Mouse (Mus musculus) liver, postnatal 0 days (tissue): ENCODE data around the gene Pex11b. TPM values are rescaled to one million over a fixed set of nuclear protein-coding genes. Genes with fewer than 3 reads are reported as not detected.
"Not testable (repeated sequence)": the region's sequence is repeated elsewhere in the genome, so short reads cannot be mapped to it uniquely, and the experiment has no call there.

Experiments used
- ATAC-seq: fragments of 200-750 bp; cut with Nextera tagmentation; 2 replicates; pipeline ENCODE4 v1.8.0; 2017; ENCODE audit warnings: mild to moderate bottlenecking, moderate library complexity
- DNase-seq: peaks from one replicate; pipeline ENCODE4 v3.0.0-alpha.2; 2016
- H3K27ac ChIP-seq: fragments of 300-500 bp; sonication (generic); 2 replicates; pipeline ENCODE4 v1.5.1; 2014; ENCODE audit warnings: antibody characterized with exemption, moderate library complexity, mild to moderate bottlenecking, low read depth
- H3K27me3 ChIP-seq: fragments of 300-500 bp; sonication (generic); 2 replicates; pipeline ENCODE4 v1.6.1; 2014; ENCODE audit warnings: low read length, control low read depth, mixed read lengths; ENCODE audit not compliant: insufficient read depth
- H3K36me3 ChIP-seq: fragments of 300-500 bp; sonication (generic); replicated peaks from 2 replicates; pipeline ENCODE4 v1.6.1; 2014; ENCODE audit warnings: mild to moderate bottlenecking, control low read depth, low read length, moderate library complexity, mixed read lengths; ENCODE audit not compliant: insufficient read depth
- H3K4me1 ChIP-seq: fragments of 300-500 bp; sonication (generic); 2 replicates; pipeline ENCODE4 v1.6.1; 2014; ENCODE audit warnings: antibody characterized with exemption, mild to moderate bottlenecking, control low read depth; ENCODE audit not compliant: insufficient read depth
- H3K4me2 ChIP-seq: fragments of 300-500 bp; sonication (generic); 2 replicates; pipeline ENCODE4 v1.6.1; 2014; ENCODE audit warnings: low read depth, mild to moderate bottlenecking, low read length, moderate library complexity, mixed read lengths
- H3K4me3 ChIP-seq: fragments of 300-500 bp; sonication (generic); 2 replicates; pipeline ENCODE4 v1.5.1; 2014; ENCODE audit warnings: low read depth, low read length
- H3K9ac ChIP-seq: fragments of 300-500 bp; sonication (generic); replicated peaks from 2 replicates; pipeline ENCODE4 v1.6.1; 2014; ENCODE audit warnings: mild to moderate bottlenecking, moderate library complexity
- H3K9me3 ChIP-seq: fragments of 300-500 bp; sonication (generic); 2 replicates; pipeline ENCODE4 v1.6.1; 2016; ENCODE audit warnings: mild to moderate bottlenecking, control low read depth, low read length, mixed read lengths
- CTCF ChIP-seq: sonication (generic); IDR thresholded peaks from 2 replicates; pipeline ENCODE4 v1.5.1; 2016; ENCODE audit warnings: antibody characterized with exemption, low read depth
- EP300 ChIP-seq: IDR thresholded peaks from 2 replicates; pipeline ENCODE4 v1.6.1; 2016; ENCODE audit warnings: antibody characterized with exemption, low read depth, mild to moderate bottlenecking
- WGBS: fragments of 180-500 bp; shearing (Covaris S2); extraction: QIAGEN DNeasy Blood & Tissue Kit; methylation state at CpG from one replicate; pipeline ENCODE4 v1.1.7; 2014; ENCODE audit not compliant: insufficient replicate concordance; 5-methylcytosine and 5-hydroxymethylcytosine counted together
- polyA plus RNA-seq: library from polyadenylated mRNA; unstranded; fragments of >200 nt; fragmentation: Nextera tagmentation; extraction: Ambion mirVana; gene quantifications from 2 replicates; pipeline ENCODE4 v1.2.1, GENCODE M21; 2015

Pex11b gene
- polyA plus RNA-seq, 1 experiment from 2014 or later: 24.4 TPM

DNA sequence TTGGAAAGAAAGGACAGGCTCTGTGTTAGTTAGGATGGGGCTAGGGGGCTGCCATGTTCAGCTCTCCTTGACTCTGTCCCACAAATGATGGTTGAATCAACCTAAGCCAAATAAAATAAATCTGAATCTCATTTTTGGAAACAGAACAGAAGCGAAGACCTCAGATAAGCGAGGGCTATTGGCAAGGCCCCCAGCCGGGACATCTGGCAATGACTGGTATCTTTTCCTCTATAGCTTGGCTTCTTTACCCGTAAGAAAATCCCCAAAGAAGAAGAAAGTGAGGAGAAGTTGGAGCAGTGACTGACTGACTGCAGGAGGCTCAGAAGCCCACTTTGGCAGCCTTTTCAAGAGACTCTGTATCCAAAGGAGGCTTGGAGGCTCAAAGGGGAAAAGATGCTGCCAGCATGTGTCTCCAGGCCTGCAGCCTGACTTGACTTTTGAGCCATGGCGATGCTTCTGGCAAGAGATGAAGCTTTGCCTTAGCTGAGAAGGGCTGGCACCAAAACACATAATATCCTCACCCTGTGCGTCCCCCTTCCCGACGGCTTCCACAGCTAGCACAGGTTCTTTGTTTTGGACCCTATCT lies 27.6 kb downstream of the Pex11b start:
- Histone ChIP-seq H3K36me3 (no peaks in the 10 kb centered on the region), H3K27me3 (no peaks in the 10 kb centered on the region), H3K4me1 (peaks cover 7% of the 10 kb centered on the region), H3K4me3 (no peak overlapping the region), H3K4me2 (no peak overlapping the region), H3K27ac (no peak overlapping the region), H3K9ac (no peak overlapping the region), H3K9me3 (no peaks in the 10 kb centered on the region)
- DNase-seq (no peak), ATAC-seq (no peak)
- WGBS: 68% methylated on average over 8 of the region's 8 CpGs
- no peak for TF ChIP-seq CTCF
- no peak for TF ChIP-seq EP300

DNA sequence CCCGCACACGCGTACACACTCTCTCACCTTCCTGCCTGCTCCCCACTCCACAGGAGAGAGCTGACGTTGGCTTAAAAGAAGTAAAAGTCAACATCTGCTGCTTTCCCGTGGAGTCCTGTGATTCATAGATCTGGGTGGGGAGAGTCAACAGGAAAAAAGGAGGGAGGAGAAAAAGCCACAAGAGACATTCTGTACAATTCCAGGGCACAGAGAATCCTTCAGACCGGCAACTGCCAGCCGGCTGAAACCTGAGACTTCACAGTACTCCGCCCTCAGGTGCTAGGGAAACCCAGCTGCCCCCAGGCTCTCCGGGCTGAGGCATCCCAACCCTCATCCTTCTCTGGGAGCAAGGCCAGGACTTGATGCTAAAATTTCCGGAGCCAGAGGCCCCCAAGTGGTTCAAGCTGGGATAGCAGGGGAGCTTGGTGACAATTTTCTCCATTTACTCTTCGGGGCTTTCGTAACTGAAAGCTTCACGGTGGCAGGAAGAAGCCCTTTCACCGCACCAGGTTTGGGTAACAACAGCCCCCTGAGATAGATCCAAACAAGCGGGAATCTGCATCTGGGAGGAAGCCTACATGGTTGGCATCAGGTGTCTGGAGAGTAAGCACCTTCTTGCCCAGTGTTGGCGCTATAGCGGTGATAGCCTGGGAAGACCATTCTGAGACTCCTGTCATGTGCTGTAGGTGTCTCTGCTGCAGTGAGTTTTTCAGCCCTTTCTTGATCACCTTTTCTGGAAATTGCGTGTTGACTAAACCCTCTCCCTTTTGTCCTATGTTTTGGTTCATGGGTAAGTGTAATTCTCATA lies 28.5 kb downstream of the Pex11b start:
- peak; percentile 78 for ATAC-seq
- Histone ChIP-seq H3K9me3 (no peaks in the 10 kb centered on the region), H3K36me3 (no peaks in the 10 kb centered on the region), H3K4me2 (peak overlapping the region; percentile 51), H3K27me3 (no peaks in the 10 kb centered on the region), H3K4me3 (no peak overlapping the region), H3K4me1 (peaks cover 7% of the 10 kb centered on the region), H3K9ac (no peak overlapping the region; the same call in 1 of the 2 replicates), H3K27ac (no peak overlapping the region)
- WGBS: 6% methylated on average over 15 of the region's 18 CpGs
- TF ChIP-seq EP300 (no peak), CTCF (peak; percentile 73)
- peak; percentile 83 for DNase-seq

DNA sequence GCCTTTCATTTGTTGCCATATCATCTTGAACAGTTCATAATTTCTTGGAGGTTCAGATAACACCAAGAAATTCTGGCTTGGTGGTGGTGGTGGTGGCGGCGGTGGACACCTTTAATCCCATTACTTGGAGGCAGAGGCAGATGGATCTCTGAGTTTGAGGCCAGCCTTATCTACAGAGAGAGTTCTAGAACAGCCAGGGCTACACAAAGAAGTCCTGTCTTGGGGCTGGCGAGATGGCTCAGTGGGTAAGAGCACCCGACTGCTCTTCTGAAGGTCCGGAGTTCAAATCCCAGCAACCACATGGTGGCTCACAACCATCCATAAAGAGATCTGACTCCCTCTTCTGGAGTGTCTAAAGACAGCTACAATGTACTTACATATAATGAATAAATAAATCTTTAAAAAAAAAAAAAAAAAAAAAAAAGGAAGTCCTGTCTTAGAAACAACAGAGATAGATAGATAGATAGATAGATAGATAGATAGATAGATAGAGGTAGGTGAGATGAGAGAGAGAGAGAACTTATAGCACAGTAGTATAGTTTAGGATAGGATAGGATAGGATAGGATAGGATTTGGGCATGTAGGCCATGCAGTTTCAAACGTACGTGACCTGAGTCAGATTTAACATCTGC lies 30.7 kb downstream of the Pex11b start:
- peaks cover 12% of the 10 kb centered on the region for H3K4me1 ChIP-seq
- WGBS: 82% methylated on average over 7 of the region's 7 CpGs
- H3K27ac ChIP-seq, H3K9ac ChIP-seq, ATAC-seq, H3K36me3 ChIP-seq, H3K9me3 ChIP-seq, H3K4me3 ChIP-seq, DNase-seq, H3K4me2 ChIP-seq: not testable (repeated sequence)
- peaks cover 11% of the 10 kb centered on the region; the same call in 1 of the 2 replicates for H3K27me3 ChIP-seq

DNA sequence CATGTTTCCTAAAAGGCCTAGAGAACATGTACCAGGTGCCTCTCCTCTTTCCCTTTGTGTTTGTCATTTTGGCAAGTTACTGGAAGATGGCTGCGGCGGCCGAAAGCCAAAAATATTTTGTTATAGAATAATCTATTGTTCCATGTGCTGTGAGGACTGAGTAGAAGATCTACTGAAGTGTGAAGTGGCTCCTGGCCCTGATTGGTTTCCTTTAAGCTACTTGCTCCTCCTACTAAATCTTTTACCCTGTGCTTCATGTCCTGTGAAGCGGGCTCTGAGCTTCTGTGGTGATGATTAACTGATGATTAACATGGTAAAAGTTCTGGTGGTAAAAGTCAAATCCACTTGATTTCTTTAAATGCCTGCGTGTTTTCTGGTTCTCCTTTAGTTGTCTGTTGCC lies 31.7 kb downstream of the Pex11b start:
- no peak for DNase-seq
- Histone ChIP-seq H3K4me3 (no peak overlapping the region), H3K9ac (no peak overlapping the region), H3K4me2 (no peak overlapping the region), H3K27ac (no peak overlapping the region), H3K36me3 (no peaks in the 10 kb centered on the region), H3K27me3 (peaks cover 19% of the 10 kb centered on the region), H3K9me3 (no peaks in the 10 kb centered on the region), H3K4me1 (peaks cover 12% of the 10 kb centered on the region)
- no peak for ATAC-seq
- 85% methylated on average over 5 of the region's 5 CpGs for WGBS
- TF ChIP-seq CTCF: no peak
- no peak for TF ChIP-seq EP300

DNA sequence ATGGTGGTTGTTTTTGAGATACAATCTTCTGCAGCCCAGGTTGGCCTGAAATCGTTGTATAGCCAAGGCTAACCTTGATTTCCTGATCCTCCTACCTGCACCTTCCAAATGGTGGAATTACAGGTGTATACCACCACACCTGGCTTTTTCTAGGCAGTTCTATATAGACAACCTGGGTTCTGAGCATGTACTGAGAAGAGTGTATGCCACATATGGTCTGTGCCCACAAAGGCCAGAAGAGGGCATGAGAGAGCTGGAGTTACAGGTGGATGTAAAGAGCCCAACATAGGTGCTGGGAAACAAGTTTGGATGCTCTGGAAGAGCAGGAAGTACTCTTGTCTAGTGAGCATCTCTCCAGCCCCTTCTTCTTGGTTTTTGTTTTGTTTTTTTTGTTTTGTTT lies 32.1 kb downstream of the Pex11b start:
- WGBS: 27% methylated on average over 1 of the region's 1 CpGs
- TF ChIP-seq CTCF (peak; percentile 72), EP300 (no peak)
- ATAC-seq: no peak

DNA sequence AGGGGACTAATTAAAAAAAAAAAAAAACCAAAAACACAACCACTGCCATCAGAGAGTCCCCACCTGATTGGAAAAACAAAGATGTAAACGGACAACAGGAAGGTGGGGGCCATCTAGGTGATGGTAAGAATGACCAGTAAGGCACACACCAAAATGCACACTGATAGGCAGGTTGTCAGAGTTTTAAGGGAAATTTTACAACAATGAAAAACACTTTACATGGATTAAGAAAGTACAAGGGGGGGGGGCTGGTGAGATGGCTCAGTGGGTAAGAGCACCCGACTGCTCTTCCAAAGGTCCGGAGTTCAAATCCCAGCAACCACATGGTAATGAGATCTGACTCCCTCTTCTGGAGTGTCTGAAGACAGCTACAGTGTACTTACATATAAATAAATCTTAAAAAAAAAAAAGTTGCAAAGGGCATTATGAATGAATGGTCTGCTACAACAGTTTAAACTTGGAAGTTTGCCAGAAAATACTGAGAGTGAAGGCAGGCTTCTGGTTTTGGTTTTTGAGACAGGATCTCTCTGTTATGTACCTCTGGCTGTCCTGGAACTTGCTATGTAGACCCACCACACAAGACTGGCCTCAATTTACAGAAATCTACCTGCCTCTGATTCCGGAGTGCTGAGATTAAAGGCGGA lies 33.4 kb downstream of the Pex11b start:
- Histone ChIP-seq H3K4me3 (no peak overlapping the region), H3K36me3 (no peaks in the 10 kb centered on the region), H3K9ac (no peak overlapping the region), H3K27ac (no peak overlapping the region), H3K4me1 (peaks cover 12% of the 10 kb centered on the region), H3K9me3 (no peaks in the 10 kb centered on the region), H3K27me3 (peaks cover 19% of the 10 kb centered on the region), H3K4me2 (no peak overlapping the region)
- WGBS: 92% methylated on average over 5 of the region's 5 CpGs
- TF ChIP-seq EP300 (no peak), CTCF (no peak)
- DNase-seq (no peak), ATAC-seq (no peak)

More for the DNA sequence above, 32.1 kb downstream of the Pex11b start:
- Histone ChIP-seq H3K9ac (no peak overlapping the region), H3K9me3 (no peaks in the 10 kb centered on the region), H3K27ac (no peak overlapping the region), H3K27me3 (peaks cover 19% of the 10 kb centered on the region), H3K4me1 (peaks cover 12% of the 10 kb centered on the region), H3K36me3 (no peaks in the 10 kb centered on the region), H3K4me3 (no peak overlapping the region), H3K4me2 (no peak overlapping the region)
- peak; percentile 30 for DNase-seq
